Mouse (Mus musculus) heart, embryonic 12.5 days (tissue): Measurements from ENCODE around the gene Mapre3. TPM values are rescaled to one million over a fixed set of nuclear protein-coding genes. Genes with fewer than 3 reads are reported as not detected.

Source experiments
- ATAC-seq: fragments of 200-750 bp; cut with Nextera tagmentation; 2 replicates; pipeline ENCODE4 v1.8.0; 2017; ENCODE audit warnings: moderate TSS enrichment, moderate library complexity; ENCODE audit not compliant: insufficient number of reproducible peaks, low FRiP score
- H3K27ac ChIP-seq: fragments of 300-500 bp; sonication (generic); 2 replicates; pipeline ENCODE4 v1.5.1; 2016; ENCODE audit warnings: mild to moderate bottlenecking, moderate library complexity; ENCODE audit not compliant: poor library complexity, severe bottlenecking
- H3K27me3 ChIP-seq: fragments of 300-500 bp; sonication (generic); replicated peaks from 2 replicates; pipeline ENCODE4 v1.6.1; 2016; ENCODE audit warnings: mild to moderate bottlenecking, moderate library complexity
- H3K36me3 ChIP-seq: fragments of 300-500 bp; sonication (generic); 2 replicates; pipeline ENCODE4 v1.6.1; 2016; ENCODE audit warnings: mild to moderate bottlenecking, moderate library complexity
- H3K4me1 ChIP-seq: fragments of 300-500 bp; sonication (generic); replicated peaks from 2 replicates; pipeline ENCODE4 v1.6.1; 2016; ENCODE audit warnings: mild to moderate bottlenecking
- H3K4me2 ChIP-seq: fragments of 300-500 bp; sonication (generic); 2 replicates; pipeline ENCODE4 v1.6.1; 2016; ENCODE audit warnings: mild to moderate bottlenecking, moderate library complexity
- H3K4me3 ChIP-seq: fragments of 300-500 bp; sonication (generic); 2 replicates; pipeline ENCODE4 v1.5.1; 2016; ENCODE audit warnings: mild to moderate bottlenecking
- H3K9ac ChIP-seq: fragments of 300-500 bp; sonication (generic); 2 replicates; pipeline ENCODE4 v1.6.1; 2016; ENCODE audit warnings: mild to moderate bottlenecking, moderate library complexity
- H3K9me3 ChIP-seq: fragments of 300-500 bp; sonication (generic); replicated peaks from 2 replicates; pipeline ENCODE4 v1.6.1; 2016; ENCODE audit warnings: mild to moderate bottlenecking, moderate library complexity
- WGBS: fragments of 180-500 bp; shearing (Covaris S2); methylation state at CpG from one replicate; pipeline ENCODE4 v1.1.7; 2016; 5-methylcytosine and 5-hydroxymethylcytosine counted together
- polyA plus RNA-seq: library from polyadenylated mRNA; unstranded; fragments of >200 nt; fragmentation: Nextera tagmentation; extraction: Ambion mirVana; gene quantifications from 2 replicates; pipeline ENCODE4 v1.2.1, GENCODE M21; 2016

Gene Mapre3
- polyA plus RNA-seq, 1 experiment from 2014 or later = 19.6 TPM

DNA sequence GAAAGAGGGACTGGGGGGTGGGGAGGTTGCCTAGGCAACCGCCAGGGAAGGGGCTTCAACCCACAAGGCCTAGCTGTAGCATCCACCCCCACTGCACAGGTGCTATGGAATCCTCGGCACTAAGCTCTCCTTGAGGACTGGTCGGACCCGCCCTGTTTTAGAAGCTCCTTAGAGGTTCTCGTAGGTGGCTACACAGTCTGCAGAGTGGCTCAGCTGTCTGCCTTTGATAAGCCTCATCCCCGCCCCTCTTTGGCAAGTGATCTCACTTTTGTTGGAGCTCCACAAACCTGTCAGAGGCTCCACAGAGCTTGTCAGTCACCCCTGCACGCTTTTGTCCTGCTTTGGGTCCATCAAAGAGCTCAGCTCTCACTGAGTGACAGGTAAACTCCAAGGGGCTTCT is 17.0 kb upstream of the Mapre3 start:
- no peak overlapping the region for H3K27ac ChIP-seq
- no peak for ATAC-seq
- H3K4me2 ChIP-seq = no peak overlapping the region
- no peaks in the 10 kb centered on the region for H3K9me3 ChIP-seq
- no peaks in the 10 kb centered on the region for H3K36me3 ChIP-seq
- peaks cover 4% of the 10 kb centered on the region; the same call in 1 of the 2 replicates for H3K27me3 ChIP-seq
- H3K9ac ChIP-seq = no peak overlapping the region
- H3K4me1 ChIP-seq = peaks cover 10% of the 10 kb centered on the region; the same call in 1 of the 2 replicates
- WGBS = 49% methylated on average over 7 of the region's 7 CpGs
- H3K4me3 ChIP-seq = no peak overlapping the region

DNA sequence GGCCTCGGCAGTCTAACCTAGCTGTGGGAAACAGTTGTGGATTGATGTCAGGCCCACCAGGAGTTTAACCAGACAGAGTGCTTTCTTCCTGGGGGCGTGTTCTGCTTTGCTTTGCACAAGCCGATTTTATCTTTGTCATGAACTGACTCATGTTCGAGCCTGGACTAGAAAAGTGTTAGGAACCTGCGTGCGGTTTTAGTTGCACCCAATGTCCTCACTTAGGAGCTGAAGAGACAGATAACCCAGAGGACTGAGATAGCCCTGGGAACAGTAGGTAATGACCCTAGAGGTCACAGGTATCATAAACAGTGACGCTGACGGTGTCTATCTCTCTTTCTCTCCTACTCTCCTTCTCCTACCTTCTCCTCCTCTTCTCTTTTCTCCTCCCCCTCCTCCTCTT is 16.5 kb upstream of the Mapre3 start:
- ATAC-seq = no peak
- WGBS = 50% methylated on average over 8 of the region's 8 CpGs

DNA sequence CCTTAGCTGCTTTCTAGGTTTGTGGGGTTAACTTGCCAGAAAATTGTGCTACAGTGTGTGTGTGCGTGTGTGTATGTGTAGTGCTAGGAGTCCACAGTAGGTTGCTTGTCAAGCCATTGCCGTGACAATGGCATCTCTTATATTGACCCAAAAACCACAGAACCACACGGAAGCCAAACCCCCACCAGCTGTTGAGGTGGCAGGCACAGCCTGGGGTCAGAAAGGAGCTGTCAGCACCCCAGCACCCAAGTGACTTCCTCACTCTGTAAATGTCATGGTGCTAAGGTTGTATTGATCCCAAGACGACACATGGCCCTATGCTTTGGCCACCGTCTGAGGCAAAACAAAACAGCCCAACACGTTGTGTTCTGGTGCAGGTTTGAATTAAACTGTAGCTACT is 15.5 kb upstream of the Mapre3 start:
- no peak for ATAC-seq
- Histone ChIP-seq H3K4me1 (peaks cover 10% of the 10 kb centered on the region; the same call in 1 of the 2 replicates), H3K36me3 (no peaks in the 10 kb centered on the region)

More for the DNA sequence above, 16.5 kb upstream of the Mapre3 start:
- H3K4me2 ChIP-seq = no peak overlapping the region
- H3K27ac ChIP-seq = no peak overlapping the region
- H3K4me1 ChIP-seq = peaks cover 10% of the 10 kb centered on the region; the same call in 1 of the 2 replicates
- peaks cover 7% of the 10 kb centered on the region; the same call in 1 of the 2 replicates for H3K27me3 ChIP-seq
- H3K9ac ChIP-seq = no peak overlapping the region
- no peak overlapping the region for H3K4me3 ChIP-seq
- H3K9me3 ChIP-seq = no peaks in the 10 kb centered on the region
- H3K36me3 ChIP-seq = no peaks in the 10 kb centered on the region

DNA sequence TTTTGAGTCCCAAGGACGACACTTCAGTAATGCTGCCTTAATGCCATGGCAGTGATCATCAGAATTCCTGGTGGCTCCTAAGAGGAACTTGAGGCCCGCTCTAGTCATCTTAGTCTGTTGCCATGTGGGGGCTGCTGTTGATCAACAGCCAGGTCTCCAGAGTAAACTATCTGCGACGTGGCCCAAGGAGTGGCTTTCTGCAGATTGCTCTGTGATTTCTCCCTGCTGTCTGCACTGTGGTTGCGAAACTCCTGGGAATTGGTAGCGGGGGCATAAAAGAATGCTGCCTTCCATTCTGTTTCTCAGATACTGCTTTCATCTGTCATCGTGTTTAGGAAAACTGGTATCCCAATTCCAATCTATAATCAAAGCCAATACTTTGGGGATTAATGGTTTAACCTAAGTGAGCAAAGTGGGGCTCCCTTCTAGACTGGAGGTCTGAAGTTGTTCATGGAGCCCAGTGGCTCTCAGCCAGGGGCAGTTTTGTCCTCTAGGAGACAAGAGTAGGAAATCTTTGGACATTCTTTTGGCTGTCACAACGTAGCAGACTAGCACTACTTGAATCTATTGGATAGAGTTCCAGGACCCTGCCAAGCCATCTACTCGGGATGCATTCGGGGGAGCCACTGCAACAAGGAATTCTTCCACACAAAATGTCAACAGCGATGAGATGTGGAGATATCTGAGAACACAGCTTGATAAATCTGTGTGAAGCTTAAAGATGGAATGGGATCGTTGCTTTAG is 11.5 kb upstream of the Mapre3 start:
- ATAC-seq = no peak
- Histone ChIP-seq H3K4me3 (no peak overlapping the region), H3K36me3 (no peaks in the 10 kb centered on the region), H3K27ac (no peak overlapping the region), H3K4me2 (no peak overlapping the region), H3K4me1 (peaks cover 1% of the 10 kb centered on the region; the same call in 1 of the 2 replicates), H3K27me3 (0 out of 2 replicates have a peak, but pooled peaks cover 11% of the 10 kb centered on the region), H3K9ac (no peak overlapping the region), H3K9me3 (no peaks in the 10 kb centered on the region)
- WGBS = 66% methylated on average over 12 of the region's 12 CpGs

More for the DNA sequence above, 15.5 kb upstream of the Mapre3 start:
- H3K9me3 ChIP-seq = no peaks in the 10 kb centered on the region
- WGBS = 73% methylated on average over 6 of the region's 6 CpGs
- H3K9ac ChIP-seq = no peak overlapping the region
- peaks cover 7% of the 10 kb centered on the region; the same call in 1 of the 2 replicates for H3K27me3 ChIP-seq
- H3K27ac ChIP-seq = no peak overlapping the region
- no peak overlapping the region for H3K4me2 ChIP-seq
- H3K4me3 ChIP-seq = no peak overlapping the region

DNA sequence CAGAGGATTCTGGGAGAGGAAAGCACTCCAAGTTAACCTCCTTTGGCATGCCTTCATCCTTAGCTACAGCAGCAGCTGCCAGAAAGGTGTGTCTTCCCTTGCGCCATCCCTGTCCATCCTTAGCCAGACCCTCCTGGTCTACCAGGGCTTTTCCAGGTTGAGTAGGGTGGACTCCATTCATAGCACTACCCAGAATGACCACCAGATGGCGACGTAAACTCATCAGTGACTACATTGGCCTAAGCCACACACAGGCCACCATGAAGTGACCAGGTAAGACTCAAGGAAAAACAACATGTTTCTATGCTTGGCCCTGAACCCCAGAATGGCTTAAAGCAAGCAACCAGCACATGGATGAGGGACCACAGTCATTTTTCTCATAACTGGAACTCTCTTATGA is 8.3 kb upstream of the Mapre3 start:
- Histone ChIP-seq H3K27me3 (peaks cover 28% of the 10 kb centered on the region), H3K9me3 (no peaks in the 10 kb centered on the region), H3K4me2 (no peak overlapping the region), H3K9ac (no peak overlapping the region), H3K27ac (no peak overlapping the region), H3K4me3 (no peak overlapping the region), H3K4me1 (no peaks in the 10 kb centered on the region), H3K36me3 (no peaks in the 10 kb centered on the region)
- 6% methylated on average over 3 of the region's 3 CpGs for WGBS
- ATAC-seq = peak; percentile 63; the same call in 1 of the 2 replicates

DNA sequence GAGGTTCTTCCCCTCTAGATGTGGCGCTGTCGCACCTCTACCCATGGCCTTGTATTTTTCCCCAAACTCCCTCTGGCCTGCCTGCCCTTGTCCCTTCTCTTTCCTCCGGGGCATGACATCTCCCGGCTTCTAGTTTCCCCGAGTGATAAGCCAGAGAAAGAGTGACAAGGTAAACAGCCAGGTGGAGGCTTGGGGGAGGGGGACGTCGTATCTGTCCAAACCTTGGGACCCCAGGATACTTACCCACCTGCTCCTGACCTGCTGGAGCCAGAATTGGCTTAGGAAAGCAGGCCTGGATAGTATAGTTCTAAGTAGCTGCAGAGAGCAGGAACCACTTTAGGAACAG is 652 bp downstream of the Mapre3 start:
- peaks cover 29% of the 10 kb centered on the region for H3K27me3 ChIP-seq
- no peak overlapping the region; the same call in 1 of the 2 replicates for H3K27ac ChIP-seq
- H3K9me3 ChIP-seq = no peaks in the 10 kb centered on the region
- H3K4me1 ChIP-seq = peaks cover 21% of the 10 kb centered on the region
- H3K4me2 ChIP-seq = peak overlapping the region; percentile 77
- 4% methylated on average over 7 of the region's 7 CpGs for WGBS
- no peaks in the 10 kb centered on the region for H3K36me3 ChIP-seq
- H3K9ac ChIP-seq = peak overlapping the region; percentile 88
- peak overlapping the region; percentile 87 for H3K4me3 ChIP-seq
- ATAC-seq = no peak

DNA sequence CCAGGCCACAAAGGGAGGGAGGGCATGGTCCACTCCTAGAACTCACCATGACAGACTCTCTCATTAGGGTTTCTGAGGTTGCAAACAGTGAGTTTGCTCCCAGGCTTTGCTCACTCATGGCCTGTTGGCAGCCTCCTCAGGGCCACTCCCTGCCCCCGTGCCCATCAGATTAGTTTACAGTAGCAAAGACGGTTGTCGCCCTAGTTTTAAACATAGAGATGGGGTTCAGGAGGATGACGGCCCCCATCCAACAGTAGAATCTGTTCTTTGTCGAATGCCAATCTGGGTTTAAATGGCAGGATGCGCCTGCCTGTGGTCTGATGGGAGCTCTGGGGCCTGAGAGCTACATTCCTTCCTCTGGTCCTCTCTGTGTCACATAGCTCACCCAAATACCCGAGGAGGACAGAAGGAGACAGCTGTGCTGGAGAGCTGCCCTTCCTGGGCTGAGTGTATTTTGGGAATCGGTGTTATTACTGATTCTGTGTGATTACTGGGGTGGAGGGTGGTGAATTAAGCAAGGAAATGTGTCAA is 1.9 kb downstream of the Mapre3 start:
- Histone ChIP-seq H3K4me1 (peaks cover 21% of the 10 kb centered on the region), H3K4me2 (no peak overlapping the region), H3K9me3 (no peaks in the 10 kb centered on the region), H3K4me3 (no peak overlapping the region), H3K9ac (0 out of 2 replicates have a peak overlapping the region, but pooled peaks have one; percentile 5), H3K36me3 (no peaks in the 10 kb centered on the region), H3K27ac (no peak overlapping the region), H3K27me3 (peaks cover 18% of the 10 kb centered on the region)
- 53% methylated on average over 8 of the region's 8 CpGs for WGBS
- no peak for ATAC-seq

DNA sequence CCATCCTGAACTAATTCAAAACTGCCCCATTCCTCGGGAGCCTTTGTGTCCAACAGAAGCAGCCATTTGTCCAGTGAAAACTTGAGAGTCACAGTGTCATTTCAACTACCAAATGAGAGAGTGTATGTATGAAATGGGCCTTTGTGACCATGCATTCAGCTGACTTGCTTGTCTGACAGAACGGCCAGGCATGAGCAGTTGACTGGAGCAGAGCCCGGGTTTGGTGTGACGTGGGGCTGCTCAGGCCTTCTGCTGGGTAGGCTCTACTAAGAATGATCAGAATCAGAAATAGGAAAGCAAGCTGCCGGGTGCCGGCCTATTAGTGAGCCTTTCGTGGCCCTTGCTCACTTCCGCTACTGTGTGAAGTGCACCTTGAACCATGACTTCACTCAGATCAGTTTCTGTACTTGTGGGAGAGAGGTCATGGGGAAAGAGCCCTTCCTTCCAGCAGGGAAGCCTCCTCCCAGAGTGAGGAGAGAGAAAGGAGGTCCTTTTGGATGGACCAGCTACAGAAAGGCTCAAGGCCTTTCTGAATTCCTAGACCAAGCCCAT is 4.4 kb downstream of the Mapre3 start:
- H3K4me1 ChIP-seq = peaks cover 20% of the 10 kb centered on the region
- H3K36me3 ChIP-seq = no peaks in the 10 kb centered on the region

DNA sequence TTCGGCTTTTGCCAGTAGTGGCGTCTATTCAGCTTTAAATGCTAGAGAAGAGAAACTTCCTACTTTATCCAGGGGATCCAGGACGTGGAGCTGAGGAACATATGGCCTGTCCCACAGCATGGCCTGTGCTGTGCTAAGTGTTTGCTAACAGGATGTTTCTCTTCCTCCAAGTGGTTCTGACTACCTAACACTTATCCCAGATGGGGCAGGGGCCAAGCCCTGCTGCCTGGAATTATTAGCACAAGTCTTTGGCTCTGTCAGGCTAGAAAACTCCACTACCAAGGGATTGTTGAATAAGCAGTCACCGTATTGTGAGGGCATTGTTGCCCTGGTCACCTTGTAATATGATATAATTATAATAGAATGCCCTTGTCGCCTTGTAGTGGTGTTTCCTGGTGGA is 8.2 kb downstream of the Mapre3 start:
- no peaks in the 10 kb centered on the region for H3K36me3 ChIP-seq
- 82% methylated on average over 5 of the region's 5 CpGs for WGBS
- H3K4me1 ChIP-seq = peaks cover 13% of the 10 kb centered on the region
- ATAC-seq = no peak
- no peaks in the 10 kb centered on the region for H3K27me3 ChIP-seq
- H3K4me2 ChIP-seq = no peak overlapping the region
- no peak overlapping the region for H3K9ac ChIP-seq
- H3K9me3 ChIP-seq = no peaks in the 10 kb centered on the region
- no peak overlapping the region for H3K27ac ChIP-seq
- no peak overlapping the region for H3K4me3 ChIP-seq

More for the DNA sequence above, 4.4 kb downstream of the Mapre3 start:
- ATAC-seq = no peak
- H3K9me3 ChIP-seq = no peaks in the 10 kb centered on the region
- H3K27me3 ChIP-seq = no peaks in the 10 kb centered on the region; the same call in 1 of the 2 replicates
- WGBS = 85% methylated on average over 8 of the region's 8 CpGs
- H3K4me3 ChIP-seq = no peak overlapping the region
- H3K4me2 ChIP-seq = no peak overlapping the region
- no peak overlapping the region for H3K27ac ChIP-seq
- no peak overlapping the region for H3K9ac ChIP-seq

DNA sequence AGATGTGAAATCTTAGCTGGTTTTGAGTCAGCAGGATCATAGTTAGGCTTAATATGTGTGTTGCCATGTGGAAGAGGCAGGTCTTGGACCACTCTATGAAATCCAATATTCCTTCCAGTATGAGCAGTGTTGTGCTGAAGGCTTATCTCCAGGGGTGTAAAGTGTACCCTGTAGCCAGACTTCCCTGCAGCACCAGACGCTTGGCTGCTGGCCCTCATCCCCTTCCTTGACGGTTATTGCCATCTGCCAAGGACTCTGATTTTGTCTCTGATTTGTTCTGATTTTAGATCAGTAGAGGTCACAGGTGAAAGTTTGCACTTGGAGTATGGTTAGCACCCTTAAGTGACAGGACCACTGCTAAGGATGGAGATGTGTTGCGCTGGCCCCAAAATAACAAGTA is 8.7 kb downstream of the Mapre3 start:
- no peak overlapping the region for H3K4me2 ChIP-seq
- no peaks in the 10 kb centered on the region for H3K27me3 ChIP-seq
- H3K4me3 ChIP-seq = no peak overlapping the region
- 71% methylated on average over 3 of the region's 3 CpGs for WGBS
- no peak for ATAC-seq
- H3K9ac ChIP-seq = no peak overlapping the region
- H3K4me1 ChIP-seq = peaks cover 13% of the 10 kb centered on the region
- H3K36me3 ChIP-seq = no peaks in the 10 kb centered on the region
- H3K9me3 ChIP-seq = no peaks in the 10 kb centered on the region
- H3K27ac ChIP-seq = no peak overlapping the region

DNA sequence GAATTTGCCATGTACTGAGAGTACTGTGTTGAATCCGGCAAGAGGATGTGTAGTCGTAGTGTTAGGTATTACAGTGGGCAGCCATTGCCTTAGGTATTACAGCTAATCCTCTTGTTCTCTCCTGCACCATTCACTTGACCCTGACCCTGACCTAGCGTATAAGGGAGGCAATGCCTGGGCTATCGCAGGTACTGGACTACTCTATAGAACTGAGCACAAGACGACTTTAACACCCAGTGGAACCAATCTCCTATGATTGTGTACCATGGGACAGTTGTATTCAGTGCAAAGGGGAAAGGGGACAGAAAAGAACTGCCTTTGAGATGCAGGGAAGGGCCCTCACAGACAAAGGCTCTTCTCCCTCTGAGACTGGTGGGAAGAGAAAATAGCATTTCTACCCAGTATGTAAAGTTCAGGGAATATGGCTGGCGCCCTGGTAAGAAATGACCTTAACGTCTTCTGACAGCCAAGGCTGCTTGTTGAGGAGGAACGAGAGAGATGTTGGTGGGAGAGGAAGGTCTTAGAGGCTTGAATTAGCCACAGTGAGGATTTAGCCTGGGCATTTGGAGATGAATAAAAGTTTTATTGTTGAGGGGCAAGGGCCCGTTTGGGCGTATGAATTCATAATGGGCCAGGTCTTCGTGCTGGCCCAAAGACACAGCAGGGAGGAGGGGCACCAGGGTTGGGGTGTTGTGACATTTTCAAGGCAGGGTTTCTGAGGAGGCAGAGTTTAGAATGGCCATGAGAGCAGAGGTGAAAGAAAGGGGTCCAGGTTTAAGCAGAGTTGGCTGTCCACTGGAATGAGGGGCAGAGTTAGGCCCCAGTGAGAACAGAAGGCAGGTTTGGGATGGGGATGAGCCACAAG is 9.9 kb downstream of the Mapre3 start:
- no peak overlapping the region for H3K9ac ChIP-seq
- peaks cover 13% of the 10 kb centered on the region for H3K4me1 ChIP-seq
- no peak for ATAC-seq
- no peak overlapping the region for H3K4me3 ChIP-seq
- no peaks in the 10 kb centered on the region for H3K9me3 ChIP-seq
- no peak overlapping the region for H3K27ac ChIP-seq
- H3K4me2 ChIP-seq = no peak overlapping the region
- 85% methylated on average over 11 of the region's 11 CpGs for WGBS
- H3K27me3 ChIP-seq = no peaks in the 10 kb centered on the region
- H3K36me3 ChIP-seq = no peaks in the 10 kb centered on the region
